Mouse (Mus musculus): Measurements from ENCODE around the gene Acsl5. TPM values are rescaled to one million over a fixed set of nuclear protein-coding genes. Genes with fewer than 3 reads are reported as not detected.

Gene Acsl5
- polyA plus RNA-seq, 1 experiment from 2014 or later: 9.9 TPM

DNA sequence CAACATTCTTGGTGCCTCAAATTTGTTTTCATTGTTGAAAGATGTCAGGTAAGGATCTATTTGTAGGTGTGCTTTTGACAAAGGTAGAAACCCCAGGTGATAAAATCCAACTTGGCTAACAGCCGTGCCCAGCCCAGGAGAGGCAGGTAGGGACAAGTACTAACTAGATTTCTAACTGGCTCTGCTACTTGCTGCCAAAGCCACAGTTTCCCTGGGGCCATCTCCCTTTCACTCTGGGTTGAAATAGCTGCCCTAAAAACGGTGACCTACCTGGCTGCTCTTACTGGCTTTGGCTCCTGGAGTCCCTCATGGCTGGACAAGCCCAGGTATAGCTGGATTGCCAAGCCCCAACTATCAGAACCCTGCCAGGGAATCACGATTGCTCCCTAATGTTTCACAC, 15.0 kb downstream of the Acsl5 start:
- Histone ChIP-seq H3K4me2 (replicated peaks) (no peak overlapping the region), H3K36me3 (no peaks in the 10 kb centered on the region), H3K27ac (no peak overlapping the region), H3K27me3 (no peaks in the 10 kb centered on the region), H3K4me3 (replicated peaks) (no peak overlapping the region), H3K9me3 (no peaks in the 10 kb centered on the region), H3K4me1 (replicated peaks) (peaks cover 5% of the 10 kb centered on the region), H3K9ac (replicated peaks) (no peak overlapping the region)
- 87% methylated on average over 3 of the region's 3 CpGs for WGBS
- no peak for ATAC-seq

DNA sequence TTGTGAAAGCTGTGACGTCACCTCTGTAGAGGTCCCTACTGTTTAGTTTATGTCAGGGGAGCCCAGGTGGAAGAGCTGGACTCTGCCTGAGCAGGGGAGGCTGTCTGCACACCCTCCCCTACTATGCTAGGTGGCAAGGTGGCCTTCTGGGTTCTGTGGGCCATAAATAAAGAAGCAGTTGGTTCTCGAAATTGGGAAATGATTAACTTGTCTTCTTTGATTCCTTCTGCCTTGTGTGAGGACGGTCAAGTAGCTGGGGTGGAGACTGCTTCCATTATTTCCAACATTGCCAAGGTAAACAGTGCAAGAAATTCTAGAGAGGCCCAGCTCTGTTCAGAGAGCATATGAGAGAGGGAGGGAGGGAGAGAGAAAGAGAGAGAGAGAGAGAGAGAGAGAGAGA, 16.4 kb downstream of the Acsl5 start:
- Histone ChIP-seq H3K4me3 (replicated peaks) (no peak overlapping the region), H3K27me3 (no peaks in the 10 kb centered on the region), H3K4me1 (replicated peaks) (peaks cover 5% of the 10 kb centered on the region), H3K9me3 (no peaks in the 10 kb centered on the region), H3K9ac (replicated peaks) (no peak overlapping the region), H3K27ac (no peak overlapping the region), H3K4me2 (replicated peaks) (no peak overlapping the region), H3K36me3 (no peaks in the 10 kb centered on the region)
- no peak for ATAC-seq
- 79% methylated on average over 3 of the region's 3 CpGs for WGBS

DNA sequence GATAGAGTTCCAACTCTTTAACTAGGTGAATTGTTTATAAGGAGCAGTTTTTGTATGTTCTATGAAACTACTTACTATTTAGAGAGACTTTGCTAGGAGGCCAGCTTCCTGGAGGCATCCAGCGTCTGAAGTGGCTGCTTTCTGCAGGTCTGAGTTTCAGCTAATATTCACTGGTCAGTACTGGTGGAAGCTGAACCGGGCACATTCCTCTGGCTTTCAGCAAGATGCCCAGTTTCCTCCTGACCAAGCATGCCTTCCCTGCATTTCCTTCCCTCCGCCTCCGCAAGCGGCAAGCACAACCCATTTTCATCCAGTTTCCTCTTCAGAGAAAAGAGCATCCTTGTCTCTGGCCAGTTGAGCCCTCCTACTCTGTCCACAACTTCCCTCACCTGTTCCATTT, 17.3 kb downstream of the Acsl5 start:
- no peak for ATAC-seq

DNA sequence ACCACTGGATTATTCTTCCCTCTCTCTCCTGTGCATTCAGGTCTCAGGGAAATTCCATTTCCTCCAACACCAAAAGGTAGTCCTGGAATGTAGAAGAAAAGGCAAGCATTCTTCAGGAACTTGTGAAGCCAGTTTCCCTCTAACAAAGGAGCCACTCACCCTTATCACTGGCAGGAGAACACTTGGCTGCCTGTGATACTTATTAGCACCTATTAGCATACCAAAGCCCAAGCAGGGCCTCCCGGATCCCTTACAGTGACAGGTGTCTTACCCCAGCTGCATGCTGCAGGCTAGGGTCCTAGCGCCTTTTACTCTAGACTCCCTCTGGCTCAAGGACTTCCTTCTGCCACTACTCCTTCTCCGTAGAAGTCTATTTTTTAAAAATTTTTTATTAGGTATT, 19.7 kb downstream of the Acsl5 start:
- ATAC-seq: no peak
- H3K27me3 ChIP-seq: no peaks in the 10 kb centered on the region
- H3K4me2 ChIP-seq (replicated peaks): no peak overlapping the region
- H3K4me1 ChIP-seq (replicated peaks): peaks cover 5% of the 10 kb centered on the region
- no peak overlapping the region for H3K27ac ChIP-seq
- H3K36me3 ChIP-seq: no peaks in the 10 kb centered on the region
- WGBS: 17% methylated on average over 3 of the region's 3 CpGs
- no peaks in the 10 kb centered on the region for H3K9me3 ChIP-seq
- H3K9ac ChIP-seq (replicated peaks): no peak overlapping the region
- no peak overlapping the region for H3K4me3 ChIP-seq (replicated peaks)

More for the DNA sequence above, 17.3 kb downstream of the Acsl5 start:
- 87% methylated on average over 5 of the region's 5 CpGs for WGBS
- Histone ChIP-seq H3K9ac (replicated peaks) (no peak overlapping the region), H3K4me2 (replicated peaks) (no peak overlapping the region), H3K4me3 (replicated peaks) (no peak overlapping the region), H3K36me3 (no peaks in the 10 kb centered on the region), H3K27ac (no peak overlapping the region), H3K4me1 (replicated peaks) (peaks cover 5% of the 10 kb centered on the region), H3K9me3 (no peaks in the 10 kb centered on the region), H3K27me3 (no peaks in the 10 kb centered on the region)

DNA sequence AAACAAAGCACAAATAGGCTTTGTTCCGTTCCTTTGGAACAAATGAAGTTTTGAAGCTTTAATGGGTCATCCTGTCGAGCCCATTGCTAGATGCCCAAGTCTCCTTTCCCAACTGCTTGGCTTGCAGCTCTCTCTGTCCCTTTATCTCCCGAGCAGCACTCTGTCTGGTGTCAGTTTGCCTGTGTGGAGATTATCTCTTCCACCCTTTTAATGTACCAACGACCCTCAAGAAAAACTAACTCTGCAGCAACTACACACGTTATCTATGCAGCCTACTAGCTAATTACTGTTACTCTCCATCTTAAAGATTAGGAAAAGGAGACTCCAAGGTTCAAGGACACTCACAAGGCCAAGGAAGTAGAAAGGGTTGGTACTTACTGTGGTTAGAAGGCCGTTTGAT, 21.6 kb downstream of the Acsl5 start:
- Histone ChIP-seq H3K9ac (replicated peaks) (no peak overlapping the region), H3K4me1 (replicated peaks) (peaks cover 5% of the 10 kb centered on the region), H3K4me2 (replicated peaks) (no peak overlapping the region), H3K36me3 (no peaks in the 10 kb centered on the region), H3K4me3 (replicated peaks) (no peak overlapping the region), H3K27me3 (no peaks in the 10 kb centered on the region), H3K9me3 (no peaks in the 10 kb centered on the region), H3K27ac (no peak overlapping the region)
- WGBS: 84% methylated on average over 6 of the region's 6 CpGs
- ATAC-seq: no peak

DNA sequence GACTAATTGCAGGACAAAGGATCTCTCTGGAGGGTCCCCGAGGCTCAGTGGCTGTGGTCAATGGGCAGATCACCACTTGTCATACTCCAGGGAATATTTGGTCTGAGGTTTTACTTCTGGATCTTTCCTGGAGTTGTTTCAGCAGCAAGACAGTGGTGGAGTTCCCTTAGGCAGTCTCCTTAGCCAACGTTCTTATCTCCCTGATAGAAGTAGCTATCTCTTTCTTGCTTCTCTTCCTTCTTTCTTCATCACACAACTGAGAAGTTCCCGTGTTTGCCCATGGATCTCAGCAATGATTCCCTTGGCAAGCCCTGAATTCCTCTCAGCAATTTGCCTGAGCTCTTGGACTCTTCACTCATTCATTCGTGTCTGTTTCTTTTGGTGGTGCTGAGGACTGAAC, 24.4 kb downstream of the Acsl5 start:
- H3K4me3 ChIP-seq (replicated peaks): no peak overlapping the region
- no peak overlapping the region for H3K9ac ChIP-seq (replicated peaks)
- no peaks in the 10 kb centered on the region for H3K9me3 ChIP-seq
- H3K4me2 ChIP-seq (replicated peaks): no peak overlapping the region
- ATAC-seq: no peak
- H3K27me3 ChIP-seq: no peaks in the 10 kb centered on the region
- no peaks in the 10 kb centered on the region for H3K36me3 ChIP-seq
- 80% methylated on average over 4 of the region's 4 CpGs for WGBS
- H3K27ac ChIP-seq: no peak overlapping the region
- H3K4me1 ChIP-seq (replicated peaks): peaks cover 5% of the 10 kb centered on the region

DNA sequence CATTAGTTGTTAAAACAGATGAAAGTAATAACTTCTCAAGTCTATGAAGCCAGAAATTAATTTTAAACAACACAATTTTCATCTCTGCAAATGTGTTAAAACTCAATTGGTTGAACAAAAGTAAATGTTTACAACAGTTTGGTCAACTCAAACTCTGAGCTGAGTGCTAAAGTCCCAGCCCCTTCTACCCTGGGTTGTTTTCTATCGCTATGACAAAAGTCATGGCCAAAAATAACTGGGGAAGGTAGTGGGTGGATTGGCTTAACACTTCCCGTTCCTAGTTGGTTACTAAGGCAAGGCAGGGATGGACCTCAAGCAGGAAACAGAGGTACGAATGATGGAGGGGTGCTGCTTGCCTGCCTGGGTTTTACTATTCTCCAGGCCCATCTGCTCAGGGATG, 25.0 kb downstream of the Acsl5 start:
- 92% methylated on average over 3 of the region's 3 CpGs for WGBS
- no peak for ATAC-seq
- H3K27me3 ChIP-seq: no peaks in the 10 kb centered on the region

DNA sequence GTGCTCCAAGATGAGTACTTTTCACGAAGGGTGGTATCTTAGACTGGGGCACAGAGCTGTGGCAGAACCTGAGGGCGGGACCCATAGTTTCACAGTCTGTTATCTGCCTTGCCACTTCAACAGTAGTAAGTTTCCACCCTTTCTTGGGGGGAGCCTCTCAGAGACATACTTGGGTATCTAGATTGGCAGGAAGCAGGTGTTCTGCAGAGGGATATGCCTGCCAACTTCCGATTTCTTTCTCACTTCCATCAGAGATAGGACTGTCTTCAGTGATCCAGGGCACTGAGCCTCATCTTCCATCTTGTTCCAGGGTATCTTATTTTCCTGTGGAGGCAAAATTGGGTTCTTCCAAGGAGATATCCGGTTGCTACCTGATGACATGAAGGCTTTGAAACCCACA, 32.4 kb downstream of the Acsl5 start:
- Histone ChIP-seq H3K27ac (no peak overlapping the region), H3K9me3 (no peaks in the 10 kb centered on the region), H3K27me3 (no peaks in the 10 kb centered on the region), H3K4me3 (replicated peaks) (no peak overlapping the region), H3K36me3 (peaks cover 11% of the 10 kb centered on the region; the same call in 1 of the 2 replicates), H3K4me2 (replicated peaks) (no peak overlapping the region), H3K9ac (replicated peaks) (no peak overlapping the region), H3K4me1 (replicated peaks) (no peaks in the 10 kb centered on the region)
- WGBS: 90% methylated on average over 4 of the region's 4 CpGs
- ATAC-seq: no peak

More for the DNA sequence above, 25.0 kb downstream of the Acsl5 start:
- Histone ChIP-seq H3K4me3 (replicated peaks) (no peak overlapping the region), H3K4me1 (replicated peaks) (no peaks in the 10 kb centered on the region), H3K9ac (replicated peaks) (no peak overlapping the region), H3K9me3 (no peaks in the 10 kb centered on the region), H3K4me2 (replicated peaks) (no peak overlapping the region), H3K36me3 (0 out of 2 replicates have a peak, but pooled peaks cover 3% of the 10 kb centered on the region), H3K27ac (no peak overlapping the region)

DNA sequence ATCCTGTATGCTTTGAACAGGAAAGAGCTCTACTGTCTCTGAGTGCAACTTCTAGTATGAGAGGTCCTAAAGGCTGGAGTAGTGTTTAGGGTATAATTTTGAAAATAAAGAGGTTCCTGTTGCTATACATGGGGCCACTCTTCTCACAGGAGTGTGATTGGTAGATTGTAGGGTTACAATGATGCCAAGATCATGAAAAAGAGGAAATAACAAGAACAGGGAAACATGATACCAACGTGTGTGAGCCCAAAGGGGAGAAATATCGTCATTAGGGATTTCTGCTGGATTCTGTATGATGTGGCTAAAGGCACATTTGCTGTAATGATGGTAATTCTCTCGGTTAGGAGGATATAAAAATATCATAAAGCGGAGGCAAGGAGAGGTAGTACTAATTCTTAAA, 34.3 kb downstream of the Acsl5 start:
- Histone ChIP-seq H3K36me3 (peaks cover 11% of the 10 kb centered on the region; the same call in 1 of the 2 replicates), H3K4me2 (replicated peaks) (no peak overlapping the region), H3K27ac (no peak overlapping the region), H3K4me3 (replicated peaks) (no peak overlapping the region), H3K27me3 (no peaks in the 10 kb centered on the region), H3K9ac (replicated peaks) (no peak overlapping the region), H3K4me1 (replicated peaks) (no peaks in the 10 kb centered on the region), H3K9me3 (no peaks in the 10 kb centered on the region)
- 89% methylated on average over 4 of the region's 4 CpGs for WGBS
- ATAC-seq: no peak

DNA sequence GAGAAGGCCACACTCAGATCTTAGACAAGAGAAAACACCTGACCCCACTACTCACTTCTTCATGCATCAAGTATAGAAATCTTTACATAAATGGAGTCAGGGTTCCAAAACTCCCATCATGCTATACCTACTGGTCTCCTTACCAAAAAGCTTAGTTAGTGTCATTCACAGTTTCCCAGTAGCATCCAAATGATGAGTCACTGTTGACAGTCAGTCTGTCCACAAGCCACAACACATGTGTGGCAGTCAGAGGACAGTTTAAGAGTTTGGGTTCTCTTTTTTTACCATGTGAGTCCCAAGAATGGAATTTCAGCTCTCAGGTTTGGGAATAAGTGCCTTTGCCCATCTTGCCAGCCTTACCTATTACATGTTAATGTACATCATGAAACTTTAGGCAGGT, 37.2 kb downstream of the Acsl5 start:
- Histone ChIP-seq H3K4me3 (replicated peaks) (no peak overlapping the region), H3K4me2 (replicated peaks) (no peak overlapping the region), H3K36me3 (peaks cover 8% of the 10 kb centered on the region; the same call in 1 of the 2 replicates), H3K4me1 (replicated peaks) (peaks cover 3% of the 10 kb centered on the region; the same call in 1 of the 2 replicates), H3K9ac (replicated peaks) (no peak overlapping the region), H3K27ac (no peak overlapping the region), H3K27me3 (no peaks in the 10 kb centered on the region), H3K9me3 (no peaks in the 10 kb centered on the region)
- ATAC-seq: no peak

DNA sequence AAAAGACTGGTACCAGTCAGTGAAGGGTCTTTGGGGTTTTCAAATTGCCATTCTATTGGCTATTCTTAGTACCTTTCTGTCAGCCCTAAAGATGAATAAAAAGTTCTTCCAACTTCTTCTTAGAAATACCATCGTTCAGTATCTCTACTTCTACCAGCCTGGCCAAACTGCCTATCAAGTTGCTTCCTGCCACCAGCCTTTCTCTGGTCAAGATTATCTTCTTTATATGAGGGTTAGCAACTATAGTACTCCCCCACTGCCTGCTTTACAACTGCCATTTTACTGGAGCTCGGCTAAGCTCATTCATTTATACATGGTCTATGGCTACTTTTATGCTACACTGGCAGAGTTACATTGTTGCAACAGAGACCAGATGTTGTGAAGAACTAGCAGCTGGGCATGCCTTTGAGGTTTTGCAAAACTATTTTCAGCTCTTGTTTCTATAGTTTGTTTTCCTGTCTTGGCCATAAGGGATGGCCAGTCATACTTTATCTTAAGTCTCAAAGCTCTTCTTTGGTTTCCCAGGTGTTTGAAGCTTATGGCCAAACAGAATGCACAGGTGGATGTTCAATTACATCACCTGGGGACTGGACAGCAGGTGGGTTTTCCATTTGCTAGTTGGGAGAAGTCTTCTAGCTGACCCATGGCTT, 39.0 kb downstream of the Acsl5 start:
- H3K4me1 ChIP-seq (replicated peaks): peaks cover 3% of the 10 kb centered on the region; the same call in 1 of the 2 replicates
- no peaks in the 10 kb centered on the region for H3K9me3 ChIP-seq
- ATAC-seq: no peak
- H3K9ac ChIP-seq (replicated peaks): no peak overlapping the region
- H3K27ac ChIP-seq: no peak overlapping the region
- peaks cover 18% of the 10 kb centered on the region; the same call in 1 of the 2 replicates for H3K36me3 ChIP-seq
- WGBS: 92% methylated on average over 2 of the region's 2 CpGs
- no peak overlapping the region for H3K4me2 ChIP-seq (replicated peaks)
- no peaks in the 10 kb centered on the region for H3K27me3 ChIP-seq
- H3K4me3 ChIP-seq (replicated peaks): no peak overlapping the region

DNA sequence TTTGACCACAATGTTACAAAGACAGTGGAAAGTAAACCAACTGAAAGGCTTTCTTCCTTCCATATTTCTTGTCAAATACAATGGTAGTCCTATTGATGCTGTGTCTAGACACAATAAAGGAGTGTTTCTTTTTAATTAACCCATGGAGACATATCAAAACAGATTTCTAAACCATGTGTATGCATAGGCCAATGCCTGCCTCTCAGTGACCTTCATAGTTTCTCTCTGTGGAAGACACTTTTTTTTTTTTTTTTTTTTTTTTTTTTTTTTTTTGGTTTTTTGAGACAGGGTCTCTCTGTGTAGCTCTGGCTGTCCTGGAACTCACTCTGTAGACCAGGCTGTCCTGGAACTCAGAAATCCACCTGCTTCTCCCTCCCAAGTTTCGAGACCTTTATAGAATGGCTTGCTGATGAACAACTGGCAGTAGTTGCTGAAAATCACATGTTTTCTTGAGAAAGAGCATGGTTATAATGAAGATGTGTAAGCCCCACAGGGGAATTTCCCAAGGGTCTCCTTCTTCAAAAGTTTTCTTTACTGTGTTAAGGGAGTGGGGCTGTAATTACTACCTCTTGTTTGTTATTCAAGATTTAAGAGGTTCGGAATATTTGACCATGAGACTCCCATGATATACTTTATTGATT, 40.6 kb downstream of the Acsl5 start:
- no peaks in the 10 kb centered on the region for H3K9me3 ChIP-seq
- WGBS: 87% methylated on average over 2 of the region's 2 CpGs
- H3K9ac ChIP-seq (replicated peaks): no peak overlapping the region
- no peak overlapping the region for H3K4me2 ChIP-seq (replicated peaks)
- no peaks in the 10 kb centered on the region for H3K27me3 ChIP-seq
- H3K27ac ChIP-seq: no peak overlapping the region
- no peak overlapping the region for H3K4me3 ChIP-seq (replicated peaks)
- H3K36me3 ChIP-seq: peaks cover 30% of the 10 kb centered on the region
- H3K4me1 ChIP-seq (replicated peaks): peaks cover 3% of the 10 kb centered on the region; the same call in 1 of the 2 replicates
- ATAC-seq: no peak
